Mouse (Mus musculus) small intestine, adult 2 months (tissue): Measurements from ENCODE around the gene S100a7a.

Experiments
- CTCF ChIP-seq: fragments of 200-500 bp; IDR thresholded peaks from 2 replicates; pipeline ENCODE4 v1.5.1; 2012; ENCODE audit warnings: low read depth, mild to moderate bottlenecking, control low read depth, inconsistent platforms, low read length, moderate library complexity, mixed read lengths; ENCODE audit not compliant: insufficient replicate concordance, insufficient read length; ENCODE audit errors: extremely low read depth
- POLR2A ChIP-seq: fragments of 200-500 bp; IDR thresholded peaks from 2 replicates; pipeline ENCODE4 v1.6.1; 2012; ENCODE audit warnings: low read depth, mild to moderate bottlenecking, control low read depth, inconsistent platforms, low read length, moderate library complexity

DNA sequence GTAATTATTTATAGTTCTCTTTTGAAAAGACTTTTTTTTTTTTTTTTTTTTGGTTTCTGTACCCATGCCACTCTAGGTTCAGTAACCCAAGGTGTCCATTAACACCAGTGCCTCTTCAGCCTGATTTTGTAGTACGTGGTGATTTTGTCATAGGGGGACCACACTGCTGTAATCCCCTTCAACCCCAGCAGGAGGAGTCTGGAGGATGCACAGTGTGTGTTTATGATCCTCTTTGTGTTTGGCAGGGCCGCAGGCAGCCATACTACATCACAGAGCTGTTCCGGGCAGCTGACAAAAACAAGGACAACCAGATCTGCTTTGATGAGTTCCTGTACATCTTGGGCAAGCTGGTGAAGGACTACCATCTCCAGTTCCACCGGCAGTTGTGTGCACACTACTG, 3.6 kb downstream of the S100a7a start:
- no peak for TF ChIP-seq CTCF
- no peak for TF ChIP-seq POLR2A
